Mouse (Mus musculus) midbrain, embryonic 15.5 days (tissue): ENCODE results near the gene Prkcz. TPM values are rescaled to one million over a fixed set of nuclear protein-coding genes. Genes with fewer than 3 reads are reported as not detected.

Source experiments
- ATAC-seq: fragments of 200-750 bp; cut with Nextera tagmentation; replicated peaks from 2 replicates; pipeline ENCODE4 v1.8.0; 2017; ENCODE audit warnings: moderate TSS enrichment
- H3K27ac ChIP-seq: fragments of 300-500 bp; sonication (generic); 2 replicates; pipeline ENCODE4 v1.5.1; 2015; ENCODE audit warnings: mild to moderate bottlenecking, inconsistent platforms
- H3K27me3 ChIP-seq: fragments of 300-500 bp; sonication (generic); replicated peaks from 2 replicates; pipeline ENCODE4 v1.6.1; 2015; ENCODE audit warnings: inconsistent platforms
- H3K36me3 ChIP-seq: fragments of 300-500 bp; sonication (generic); replicated peaks from 2 replicates; pipeline ENCODE4 v1.6.1; 2015; ENCODE audit warnings: inconsistent platforms
- H3K4me1 ChIP-seq: fragments of 300-500 bp; sonication (generic); 2 replicates; pipeline ENCODE4 v1.6.1; 2015; ENCODE audit warnings: inconsistent platforms
- H3K4me2 ChIP-seq: fragments of 300-500 bp; sonication (generic); 2 replicates; pipeline ENCODE4 v1.6.1; 2015; ENCODE audit warnings: inconsistent platforms, mild to moderate bottlenecking, moderate library complexity
- H3K4me3 ChIP-seq: fragments of 300-500 bp; sonication (generic); 2 replicates; pipeline ENCODE4 v1.5.1; 2015; ENCODE audit warnings: mild to moderate bottlenecking, inconsistent platforms
- H3K9ac ChIP-seq: fragments of 300-500 bp; sonication (generic); 2 replicates; pipeline ENCODE4 v1.6.1; 2015; ENCODE audit warnings: mild to moderate bottlenecking, inconsistent platforms
- H3K9me3 ChIP-seq: fragments of 300-500 bp; sonication (generic); 2 replicates; pipeline ENCODE4 v1.6.1; 2016; ENCODE audit warnings: inconsistent platforms
- WGBS: fragments of 180-500 bp; shearing (Covaris S2); methylation state at CpG from one replicate; pipeline ENCODE4 v1.1.7; 2015; ENCODE audit warnings: mixed read lengths; 5-methylcytosine and 5-hydroxymethylcytosine counted together
- polyA plus RNA-seq: library from polyadenylated mRNA; unstranded; fragments of >200 nt; fragmentation: Nextera tagmentation; extraction: Ambion mirVana; gene quantifications from 2 replicates; pipeline ENCODE4 v1.2.1, GENCODE M21; 2015

The Prkcz gene
- polyA plus RNA-seq, 1 experiment from 2014 or later: 95.6 TPM

DNA sequence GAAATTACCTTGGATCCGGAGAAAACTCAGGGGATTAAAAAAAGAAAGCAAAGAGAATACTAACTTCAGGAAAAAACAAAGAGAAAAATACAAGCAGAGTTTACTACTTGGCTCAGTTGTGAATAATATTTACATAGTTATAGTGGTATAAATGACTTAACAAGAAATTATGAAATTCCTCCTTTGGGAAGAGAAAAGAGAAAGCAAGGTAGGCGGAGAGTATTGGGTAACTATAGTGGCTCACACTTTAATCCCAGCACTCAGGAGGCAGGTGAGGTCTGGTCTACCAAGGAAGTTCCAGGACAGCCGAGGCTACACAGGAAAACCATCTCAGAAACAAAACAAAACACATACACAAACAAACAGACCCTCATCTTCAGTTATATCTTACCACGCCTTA is 133.2 kb downstream of the Prkcz start:
- Histone ChIP-seq H3K4me2 (no peak overlapping the region), H3K27ac (no peak overlapping the region), H3K27me3 (no peaks in the 10 kb centered on the region), H3K9ac (no peak overlapping the region), H3K4me1 (peaks cover 3% of the 10 kb centered on the region; the same call in 1 of the 2 replicates), H3K4me3 (no peak overlapping the region), H3K36me3 (no peaks in the 10 kb centered on the region), H3K9me3 (no peaks in the 10 kb centered on the region)
- whole genome bisulfite sequencing: 84% methylated on average over 4 of the region's 4 CpGs
- no peak for ATAC-seq

DNA sequence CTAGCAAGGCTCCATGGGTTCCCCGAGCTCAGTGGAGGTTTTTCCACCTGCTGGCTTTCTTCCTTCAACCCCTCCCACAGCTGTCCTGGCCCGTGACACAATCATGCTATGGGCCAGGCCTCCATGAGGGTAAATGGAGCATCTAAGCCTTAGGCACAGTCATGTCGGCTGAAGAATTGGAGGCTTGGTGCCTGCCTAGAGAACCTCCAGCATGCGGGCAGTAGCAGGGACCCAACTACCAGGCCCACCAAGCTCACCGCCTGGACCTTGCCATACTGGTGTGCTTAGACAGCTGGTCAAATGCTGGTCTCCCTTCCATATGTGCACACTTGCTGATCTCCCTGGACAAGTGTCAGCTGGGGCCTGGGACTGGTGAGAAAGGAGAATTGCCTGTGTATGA is 135.2 kb downstream of the Prkcz start:
- H3K9me3 ChIP-seq: no peaks in the 10 kb centered on the region
- no peak overlapping the region for H3K27ac ChIP-seq
- no peaks in the 10 kb centered on the region for H3K36me3 ChIP-seq
- no peaks in the 10 kb centered on the region for H3K27me3 ChIP-seq
- H3K9ac ChIP-seq: no peak overlapping the region
- no peak for ATAC-seq
- H3K4me3 ChIP-seq: no peak overlapping the region
- peaks cover 9% of the 10 kb centered on the region for H3K4me1 ChIP-seq
- 80% methylated on average over 5 of the region's 5 CpGs for WGBS
- no peak overlapping the region for H3K4me2 ChIP-seq

DNA sequence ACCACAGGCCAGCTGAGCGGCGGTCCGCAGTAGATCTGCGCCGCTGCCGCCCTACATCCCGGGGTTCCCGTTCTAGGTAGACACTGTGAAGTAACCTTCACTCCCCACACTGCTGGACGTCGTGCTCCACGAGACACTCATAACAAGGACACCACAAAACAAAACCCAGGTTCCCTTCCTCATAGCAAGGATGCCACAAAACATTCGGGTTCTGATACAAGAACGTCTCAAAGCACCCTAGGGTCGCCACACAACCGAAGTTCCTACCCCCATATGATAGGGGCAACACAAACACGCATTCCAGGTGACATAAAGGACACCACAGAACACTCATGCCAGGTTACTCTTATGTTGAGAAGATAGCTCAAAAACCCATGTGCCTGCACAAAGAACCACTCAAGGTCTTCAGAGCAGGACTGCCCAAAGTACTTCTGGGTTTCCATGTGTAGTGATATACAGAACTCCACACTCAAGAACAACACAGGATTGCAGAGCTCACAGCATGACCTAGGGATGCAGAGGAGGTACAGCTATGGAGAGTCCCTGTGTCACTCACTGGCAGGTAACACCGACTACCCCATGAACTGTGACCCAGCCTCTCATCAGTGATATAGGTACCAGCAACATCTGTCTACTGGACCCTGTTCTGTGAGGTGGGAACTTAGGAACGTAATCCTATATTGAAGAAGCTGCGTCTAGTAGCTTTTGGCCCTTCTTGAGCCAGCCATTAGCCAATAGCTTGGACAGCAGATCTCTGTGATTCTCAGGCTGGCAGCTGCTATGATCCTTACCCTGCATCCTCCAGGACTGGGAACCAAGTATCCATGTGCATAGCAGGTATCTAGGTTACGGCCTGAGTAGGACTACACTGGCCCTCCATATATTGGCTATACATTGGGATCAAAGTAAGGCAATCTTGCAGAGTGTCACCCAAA is 137.3 kb downstream of the Prkcz start:
- 34% methylated on average over 20 of the region's 20 CpGs for WGBS
- ATAC-seq: no peak
- no peaks in the 10 kb centered on the region for H3K36me3 ChIP-seq
- H3K9me3 ChIP-seq: no peaks in the 10 kb centered on the region
- H3K9ac ChIP-seq: peak overlapping the region; percentile 73
- H3K27me3 ChIP-seq: no peaks in the 10 kb centered on the region
- peaks cover 29% of the 10 kb centered on the region for H3K4me1 ChIP-seq
- peak overlapping the region; percentile 63 for H3K4me2 ChIP-seq
- peak overlapping the region; percentile 94 for H3K27ac ChIP-seq
- H3K4me3 ChIP-seq: peak overlapping the region; percentile 85

DNA sequence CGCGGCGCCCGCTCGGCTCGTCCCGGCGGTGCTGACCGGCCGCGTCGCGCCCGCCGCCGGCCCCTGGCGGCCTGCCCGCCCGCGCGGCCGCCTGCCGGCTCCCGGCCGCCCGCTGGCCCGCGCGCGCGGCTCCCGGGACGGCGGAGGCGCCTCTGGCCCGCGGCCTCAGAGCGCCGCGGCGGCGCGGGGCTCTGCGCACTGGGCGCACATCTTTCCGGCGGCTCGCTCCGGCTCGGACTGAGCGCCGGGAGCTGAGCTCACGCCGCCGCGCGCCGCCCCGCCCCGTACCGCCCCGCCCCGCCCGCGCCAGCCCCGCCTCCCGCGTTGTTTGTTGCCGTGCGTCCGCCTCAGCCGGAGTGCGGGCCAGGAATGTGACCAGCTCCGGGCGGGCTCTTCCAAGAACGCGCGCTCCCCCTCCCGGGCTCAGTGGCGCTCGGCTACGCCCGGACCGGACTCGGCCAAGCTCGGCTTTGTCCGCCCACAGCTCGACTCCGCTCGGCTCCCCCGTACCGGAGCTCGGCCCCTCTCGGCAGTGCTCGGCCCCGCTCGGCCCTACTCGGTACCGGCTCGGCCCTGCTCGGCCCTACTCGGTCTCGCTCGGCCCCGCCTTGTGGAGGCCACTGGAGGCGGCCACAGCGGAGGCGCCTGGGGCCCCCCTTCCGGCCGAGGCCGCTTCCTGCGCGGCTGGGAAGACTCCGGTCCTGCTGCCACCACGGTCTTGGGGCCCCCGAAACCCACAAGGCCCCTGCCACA is 138.1 kb downstream of the Prkcz start:
- H3K4me1 ChIP-seq: peaks cover 38% of the 10 kb centered on the region
- WGBS: under 1% methylated on average over 116 of the region's 116 CpGs
- no peaks in the 10 kb centered on the region for H3K9me3 ChIP-seq
- ATAC-seq: peak; percentile 100
- peak overlapping the region; percentile 95 for H3K4me2 ChIP-seq
- peak overlapping the region; percentile 85 for H3K4me3 ChIP-seq
- H3K27ac ChIP-seq: peak overlapping the region; percentile 94
- H3K27me3 ChIP-seq: no peaks in the 10 kb centered on the region
- H3K9ac ChIP-seq: peak overlapping the region; percentile 88
- no peaks in the 10 kb centered on the region for H3K36me3 ChIP-seq

DNA sequence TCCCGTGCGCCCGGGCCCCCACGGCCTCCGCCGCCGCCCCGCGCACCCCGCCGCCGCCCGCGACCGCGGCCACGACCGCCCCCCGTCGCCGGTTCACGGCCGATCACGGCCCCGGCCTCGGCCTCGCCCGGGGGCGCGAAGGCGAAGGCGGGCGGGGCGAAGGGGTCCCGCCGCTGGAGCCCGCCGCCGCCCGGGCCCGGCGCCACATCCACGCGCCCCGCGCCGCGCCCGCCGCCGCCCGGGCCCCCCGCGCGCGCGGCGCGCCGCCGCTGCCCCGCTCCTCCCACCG is 138.7 kb downstream of the Prkcz start, which contains the start of gene Ski:
Gene Ski, minus strand, starts transcription at position 41 of the 289 bp plus-strand sequence.
- H3K9ac ChIP-seq: peak within 1 kb of the TSS; percentile 88
- peak within 1 kb of the TSS; percentile 95 for H3K4me2 ChIP-seq
- ATAC-seq: no peak
- peaks cover 43% of the 10 kb centered on the region for H3K4me1 ChIP-seq
- WGBS: 1% methylated on average over 40 of the region's 63 CpGs
- H3K27ac ChIP-seq: peak within 1 kb of the TSS; percentile 94
- no peaks in the 10 kb centered on the region for H3K27me3 ChIP-seq
- H3K9me3 ChIP-seq: no peaks in the 10 kb centered on the region
- H3K4me3 ChIP-seq: peak within 1 kb of the TSS; percentile 85
- H3K36me3 ChIP-seq: no peaks in the 10 kb centered on the region

DNA sequence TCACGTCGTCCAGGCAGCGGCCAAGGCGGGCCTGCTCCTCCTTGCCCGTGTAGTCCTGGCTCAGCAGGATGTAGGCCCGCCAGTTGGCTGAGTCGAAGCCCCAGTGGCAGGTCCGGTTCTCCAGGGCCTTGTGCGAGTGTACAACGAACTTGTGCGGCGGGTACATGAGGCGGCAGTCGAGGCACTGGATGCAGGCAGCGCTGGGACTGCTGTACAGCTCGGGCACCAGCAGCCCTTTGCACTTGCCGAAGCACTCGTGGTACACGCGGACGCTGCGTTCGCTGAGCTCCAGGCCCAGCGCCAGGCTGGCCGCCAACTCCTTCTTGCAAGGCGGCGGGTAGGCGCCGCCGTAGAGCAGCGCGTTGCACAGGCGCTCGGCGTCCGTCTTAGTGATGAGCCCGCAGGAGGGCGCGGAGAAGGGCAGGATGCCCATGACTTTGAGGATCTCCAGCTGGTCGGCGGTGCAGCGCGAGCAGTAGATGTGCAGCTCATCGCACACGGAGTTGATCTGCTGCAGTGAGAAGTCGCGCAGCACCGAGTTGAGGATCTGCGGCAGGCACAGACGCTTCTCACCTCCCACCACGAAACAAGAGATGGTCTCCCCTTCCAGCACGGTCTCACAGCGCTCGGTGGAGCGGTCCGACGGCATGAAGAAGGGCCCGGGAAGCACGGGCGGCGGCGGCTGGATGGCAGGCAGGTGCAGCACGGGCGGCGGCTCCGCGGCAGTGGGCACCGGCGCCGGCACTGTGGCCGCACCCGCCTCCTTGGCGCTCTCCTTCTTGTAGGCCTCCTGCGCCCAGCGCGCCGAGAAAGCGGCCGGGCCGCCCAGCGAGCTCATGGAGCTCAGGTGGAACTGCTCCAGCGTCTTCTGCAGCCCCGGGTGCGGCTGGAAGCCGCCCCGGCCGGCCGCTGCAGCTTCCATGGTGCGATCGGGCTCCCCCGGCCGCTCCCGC is 139.3 kb downstream of the Prkcz start:
- ATAC-seq: no peak
- whole genome bisulfite sequencing: under 1% methylated on average over 92 of the region's 93 CpGs
- H3K4me3 ChIP-seq: peak overlapping the region; percentile 85
- H3K36me3 ChIP-seq: no peaks in the 10 kb centered on the region
- H3K4me1 ChIP-seq: peaks cover 49% of the 10 kb centered on the region
- H3K4me2 ChIP-seq: peak overlapping the region; percentile 95
- peak overlapping the region; percentile 82 for H3K27ac ChIP-seq
- H3K9ac ChIP-seq: peak overlapping the region; percentile 88
- H3K9me3 ChIP-seq: no peaks in the 10 kb centered on the region
- H3K27me3 ChIP-seq: no peaks in the 10 kb centered on the region

DNA sequence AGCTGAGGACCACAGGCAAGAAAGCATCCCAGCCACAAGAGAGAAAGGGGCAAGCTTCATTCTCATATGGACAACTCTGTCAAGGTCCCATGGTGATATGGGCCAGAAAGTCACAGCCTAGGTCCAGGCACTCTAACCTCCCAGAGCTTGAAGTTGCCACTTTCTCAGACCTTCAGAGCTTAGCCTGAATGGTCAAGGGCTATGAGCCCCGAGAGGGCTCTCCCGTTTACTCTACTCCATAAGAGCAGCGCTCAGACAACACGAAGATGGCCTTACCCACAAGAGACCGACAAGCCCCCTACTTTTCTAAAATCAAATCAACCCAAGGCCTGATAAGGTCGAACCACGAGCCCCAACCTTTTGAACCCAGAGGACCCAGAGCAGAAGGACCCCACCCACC is 140.1 kb downstream of the Prkcz start:
- Histone ChIP-seq H3K9me3 (no peaks in the 10 kb centered on the region), H3K27ac (peak overlapping the region; percentile 82), H3K36me3 (no peaks in the 10 kb centered on the region), H3K9ac (peak overlapping the region; percentile 88), H3K27me3 (no peaks in the 10 kb centered on the region), H3K4me2 (peak overlapping the region; percentile 95), H3K4me1 (peaks cover 57% of the 10 kb centered on the region), H3K4me3 (peak overlapping the region; percentile 85)
- under 1% methylated on average over 7 of the region's 7 CpGs for WGBS
- ATAC-seq: no peak

DNA sequence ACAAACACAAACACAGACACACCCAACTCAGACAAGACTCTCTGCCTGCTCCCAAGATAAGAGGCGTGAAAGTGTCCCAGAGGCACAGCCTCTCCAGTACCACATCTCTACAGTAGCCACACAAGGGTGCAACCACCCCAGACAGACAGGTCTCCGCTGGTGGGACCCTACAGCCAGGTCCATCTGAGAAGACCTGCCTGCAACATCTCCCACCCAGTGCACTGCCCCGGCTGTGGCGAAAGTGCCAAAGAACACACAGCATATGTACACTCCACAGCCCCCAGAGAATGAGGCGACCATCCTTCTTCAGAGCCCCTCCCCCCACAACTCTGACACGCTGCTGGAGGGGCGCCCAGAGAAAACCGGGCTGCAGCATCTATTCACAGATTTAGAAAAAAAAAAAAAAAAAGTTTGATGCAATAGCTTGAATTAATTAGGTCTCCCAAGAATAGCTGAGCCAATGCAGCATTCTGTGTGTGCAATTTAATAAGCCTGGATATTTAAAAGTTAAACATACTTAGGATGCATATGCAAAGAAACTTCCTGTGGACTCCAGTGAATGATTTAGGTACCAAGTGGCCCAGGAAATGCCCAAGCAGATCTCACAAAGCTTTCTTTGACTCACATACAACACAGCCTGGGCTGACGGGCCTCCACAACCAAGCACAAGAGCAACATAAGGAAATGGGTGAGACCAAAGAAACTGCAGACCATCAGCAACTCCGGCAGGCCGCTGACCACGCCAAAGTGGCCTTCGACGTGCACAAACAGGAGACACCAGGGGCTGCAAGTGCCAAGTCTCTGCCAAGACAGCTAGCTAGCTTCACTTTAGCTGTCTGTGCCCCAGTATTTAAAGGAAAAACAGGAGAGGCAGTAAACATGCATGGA is 140.7 kb downstream of the Prkcz start:
- Histone ChIP-seq H3K9ac (peak overlapping the region; percentile 88), H3K4me1 (peaks cover 63% of the 10 kb centered on the region), H3K27me3 (no peaks in the 10 kb centered on the region), H3K9me3 (no peaks in the 10 kb centered on the region), H3K36me3 (no peaks in the 10 kb centered on the region), H3K4me2 (peak overlapping the region; percentile 95), H3K4me3 (peak overlapping the region; percentile 85), H3K27ac (peak overlapping the region; percentile 82; the same call in 1 of the 2 replicates)
- ATAC-seq: no peak
- 4% methylated on average over 14 of the region's 14 CpGs for WGBS

DNA sequence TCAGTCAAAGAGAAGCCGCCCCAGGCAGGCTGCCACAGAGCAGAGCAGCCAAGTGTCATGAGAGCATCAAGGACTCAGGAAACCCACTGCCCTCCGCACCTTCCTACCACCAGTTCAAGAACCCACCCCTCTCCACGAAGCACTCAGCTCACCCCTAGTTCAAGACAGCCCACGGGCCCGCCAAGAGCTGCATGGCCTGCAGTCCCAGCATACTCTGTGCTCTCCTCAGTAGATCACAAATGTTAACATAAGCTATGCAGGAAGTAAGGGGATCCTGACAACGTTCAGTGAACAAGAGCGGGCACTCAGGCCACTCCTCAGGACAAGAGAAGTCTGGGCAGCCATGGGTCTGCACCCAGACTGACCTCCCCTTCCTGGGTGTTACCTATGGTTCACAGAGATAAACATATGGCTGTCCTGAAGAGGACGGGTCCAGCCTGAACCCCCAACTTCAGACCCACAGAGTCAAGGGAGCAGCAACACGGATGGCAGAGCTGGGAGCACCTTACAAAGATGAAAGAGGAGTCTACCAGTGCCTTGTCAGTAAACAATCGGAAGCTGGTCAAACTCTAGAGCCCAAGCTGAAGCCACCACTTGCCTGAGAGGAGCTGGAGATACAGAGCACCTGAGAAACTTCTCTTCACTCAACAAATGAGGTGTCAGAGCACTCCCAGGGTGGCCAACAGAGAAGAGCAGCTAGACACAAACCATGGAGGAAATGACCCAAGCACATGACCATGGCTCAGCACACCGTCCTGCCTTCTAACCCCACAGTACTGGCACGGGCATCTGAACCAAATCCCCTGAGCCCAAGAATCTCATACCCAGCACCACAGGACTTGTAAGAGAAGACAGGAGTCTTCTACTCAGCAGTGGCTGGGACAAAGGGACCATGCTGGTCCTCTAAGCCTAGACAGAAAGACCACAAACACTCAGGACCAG is 141.6 kb downstream of the Prkcz start:
- Histone ChIP-seq H3K27me3 (no peaks in the 10 kb centered on the region), H3K4me1 (peaks cover 72% of the 10 kb centered on the region), H3K36me3 (no peaks in the 10 kb centered on the region), H3K9me3 (no peaks in the 10 kb centered on the region), H3K4me2 (peak overlapping the region; percentile 95), H3K4me3 (peak overlapping the region; percentile 85), H3K27ac (no peak overlapping the region), H3K9ac (peak overlapping the region; percentile 88)
- 60% methylated on average over 12 of the region's 12 CpGs for WGBS
- no peak for ATAC-seq

DNA sequence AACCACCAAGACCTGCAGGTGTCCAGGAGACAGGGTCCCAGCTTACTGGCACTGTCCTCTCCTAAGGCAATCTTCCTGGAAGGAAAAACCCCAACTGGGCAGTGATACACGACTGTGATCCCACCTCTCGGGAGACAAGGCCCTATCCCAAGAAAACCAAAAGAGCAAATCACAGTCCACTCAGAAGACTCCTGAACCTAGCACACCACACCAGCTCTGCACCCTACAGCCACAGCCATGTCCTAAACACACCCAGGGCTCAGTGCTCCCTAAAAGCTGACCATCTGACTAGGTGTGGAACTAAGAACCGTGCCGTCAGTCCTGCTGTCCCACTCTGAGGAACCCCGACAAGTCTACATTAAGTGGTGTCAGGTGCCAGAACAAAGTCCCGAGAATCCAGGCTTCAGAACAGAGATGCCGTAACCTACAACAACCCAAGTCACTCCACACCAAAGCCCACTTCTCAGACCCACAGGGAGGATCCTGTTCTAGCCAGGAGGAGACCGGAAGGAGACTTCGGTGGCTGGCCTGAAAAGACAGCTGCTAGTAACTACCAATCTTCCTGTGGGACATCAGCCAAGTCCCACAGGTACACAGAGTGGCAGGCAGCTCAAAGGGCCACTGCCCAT is 142.9 kb downstream of the Prkcz start:
- H3K4me2 ChIP-seq: peak overlapping the region; percentile 95
- no peak overlapping the region; the same call in 1 of the 2 replicates for H3K4me3 ChIP-seq
- no peak for ATAC-seq
- 84% methylated on average over 9 of the region's 9 CpGs for WGBS
- no peak overlapping the region for H3K9ac ChIP-seq
- H3K36me3 ChIP-seq: no peaks in the 10 kb centered on the region
- no peaks in the 10 kb centered on the region for H3K9me3 ChIP-seq
- peaks cover 82% of the 10 kb centered on the region for H3K4me1 ChIP-seq
- no peak overlapping the region for H3K27ac ChIP-seq
- no peaks in the 10 kb centered on the region for H3K27me3 ChIP-seq
